Mouse (Mus musculus): Measurements from ENCODE around the gene Gli2.

- TF ChIP-seq POLR2A (IDR thresholded peaks at IDR 0.05; ENCODE audit: extremely low read depth, insufficient read depth, low read length) (no peak), CTCF (IDR thresholded peaks at IDR 0.05; ENCODE audit: low read depth, low read length) (no peak)
Observed at GRCm38 (mm10) chr1:118926556-118926955, 126.9 kb downstream of the Gli2 start.

Data from liver, adult 2 months (tissue).